Mouse (Mus musculus) bone marrow macrophage, adult 2 months (primary cell): Measurements from ENCODE around the gene Gkap1.

Experiments
- CTCF ChIP-seq: IDR thresholded peaks from 2 replicates; pipeline ENCODE4 v1.5.1; 2012; ENCODE audit warnings: low read depth, mild to moderate bottlenecking, low read length, moderate library complexity
- POLR2A ChIP-seq: IDR thresholded peaks from 2 replicates; pipeline ENCODE4 v1.6.1; 2012; ENCODE audit warnings: mild to moderate bottlenecking, low read depth, low read length, borderline replicate concordance

GRCm38 (mm10) chr13:58275599-58275998 is at the start of gene Gkap1:
- TF ChIP-seq CTCF (no peak), POLR2A (no peak)
